Mouse (Mus musculus) heart, embryonic 14.5 days (tissue): ENCODE results near the gene Fbxo36. TPM values are rescaled to one million over a fixed set of nuclear protein-coding genes. Genes with fewer than 3 reads are reported as not detected.

Source experiments
- ATAC-seq: fragments of 200-750 bp; cut with Nextera tagmentation; 2 replicates; pipeline ENCODE4 v1.8.0; 2017; ENCODE audit warnings: low read depth, moderate TSS enrichment; ENCODE audit not compliant: insufficient number of reproducible peaks, insufficient read depth, low FRiP score
- H3K27ac ChIP-seq, 2 experiments: fragments of 200-500 bp in 1 of 2; fragments of 300-500 bp in 1 of 2; sonication (generic) in 1 of 2; replicated peaks in 1 of 2; 2 replicates each; pipeline ENCODE4 v1.5.1; 2012 to 2014; ENCODE audit warnings: low read depth in 2 of 2, low read length in 2 of 2, control low read depth in 1 of 2, mild to moderate bottlenecking in 1 of 2, mixed read lengths in 1 of 2; ENCODE audit not compliant: control insufficient read depth in 1 of 2, insufficient read depth in 1 of 2
- H3K27me3 ChIP-seq: fragments of 300-500 bp; sonication (generic); 2 replicates; pipeline ENCODE4 v1.6.1; 2014; ENCODE audit warnings: mild to moderate bottlenecking, low read length, control low read depth; ENCODE audit not compliant: control insufficient read depth, insufficient read depth
- H3K36me3 ChIP-seq: fragments of 300-500 bp; sonication (generic); 2 replicates; pipeline ENCODE4 v1.6.1; 2014; ENCODE audit warnings: mild to moderate bottlenecking, control low read depth, low read length, mixed read lengths; ENCODE audit not compliant: control insufficient read depth, insufficient read depth
- H3K4me1 ChIP-seq, 2 experiments: fragments of 200-500 bp in 1 of 2; fragments of 300-500 bp in 1 of 2; sonication (generic) in 1 of 2; 2 replicates each; pipeline ENCODE4 v1.6.1; 2012 to 2014; ENCODE audit warnings: low read length in 2 of 2, control low read depth in 1 of 2, mixed read lengths in 1 of 2; ENCODE audit not compliant: control insufficient read depth in 2 of 2, insufficient read depth in 2 of 2
- H3K4me2 ChIP-seq: fragments of 300-500 bp; sonication (generic); 2 replicates; pipeline ENCODE4 v1.6.1; 2014; ENCODE audit warnings: mild to moderate bottlenecking, low read length
- H3K4me3 ChIP-seq, 2 experiments: fragments of 200-500 bp in 1 of 2; fragments of 300-500 bp in 1 of 2; sonication (generic) in 1 of 2; 2 replicates each; pipeline ENCODE4 v1.5.1; 2012 to 2014; ENCODE audit warnings: low read length in 2 of 2, mild to moderate bottlenecking in 2 of 2, control low read depth in 1 of 2, low read depth in 1 of 2, moderate library complexity in 1 of 2; ENCODE audit not compliant: control insufficient read depth in 1 of 2, insufficient read depth in 1 of 2
- H3K9ac ChIP-seq: fragments of 300-500 bp; sonication (generic); 2 replicates; pipeline ENCODE4 v1.6.1; 2014; ENCODE audit warnings: mild to moderate bottlenecking, low read length
- H3K9me3 ChIP-seq: fragments of 300-500 bp; sonication (generic); 2 replicates; pipeline ENCODE4 v1.6.1; 2016; ENCODE audit warnings: low read length, control low read depth; ENCODE audit not compliant: control insufficient read depth
- WGBS: fragments of 180-500 bp; shearing (Covaris S2); extraction: QIAGEN DNeasy Blood & Tissue Kit; methylation state at CpG from one replicate; pipeline ENCODE4 v1.1.7; 2014; 5-methylcytosine and 5-hydroxymethylcytosine counted together
- polyA plus RNA-seq: library from polyadenylated mRNA; unstranded; fragments of >200 nt; fragmentation: Nextera tagmentation; extraction: Ambion mirVana; gene quantifications from 2 replicates; pipeline ENCODE4 v1.2.1, GENCODE M21; 2014

Fbxo36 gene
- polyA plus RNA-seq, 1 experiment from 2014 or later, result 9.3 TPM

DNA sequence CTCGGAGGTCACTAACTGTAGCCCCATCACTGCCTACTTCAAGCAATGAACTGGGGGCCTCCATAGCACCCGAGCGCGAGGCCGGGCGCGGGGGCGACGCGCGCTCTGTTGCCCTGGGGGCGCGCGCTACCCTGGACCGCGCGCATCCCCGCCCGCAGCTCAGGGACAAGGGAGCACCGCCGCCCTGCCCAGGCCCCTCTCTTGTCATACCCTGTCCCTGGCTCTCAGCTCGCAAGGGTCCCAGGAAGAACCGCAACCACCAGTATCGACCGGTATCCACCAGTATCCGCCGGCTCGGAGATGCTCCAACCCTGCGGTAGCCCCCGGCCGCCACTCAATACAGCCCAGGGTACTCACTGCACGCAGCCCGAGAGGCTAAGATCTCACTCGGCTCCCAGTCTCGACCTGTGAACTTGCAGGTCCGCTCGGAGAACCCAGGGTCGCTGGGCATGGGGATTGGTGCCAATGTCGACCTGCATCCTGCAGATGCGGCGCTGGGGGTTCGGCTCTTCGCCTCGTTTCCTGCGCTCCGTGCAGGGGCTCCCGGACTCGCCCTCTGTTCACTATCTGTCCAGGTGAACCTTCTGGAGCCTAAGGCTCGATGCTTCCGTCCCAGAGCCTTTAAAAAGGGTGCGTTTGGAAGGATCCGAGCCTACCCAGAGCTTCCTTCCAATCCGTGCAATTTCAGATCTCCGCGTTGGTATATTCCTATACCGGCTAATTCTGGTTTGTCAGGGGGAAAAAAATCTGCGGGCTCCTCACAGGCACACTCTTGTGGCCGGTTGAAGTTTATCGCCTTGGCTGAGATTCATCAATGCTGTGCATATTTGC, 95.1 kb downstream of the Fbxo36 start, which contains the start of gene Slc16a14:
TSS of gene Slc16a14 (minus strand) at position 632 of the 831 bp plus-strand sequence.
- Histone ChIP-seq H3K4me2 (peak within 1 kb of the TSS; percentile 98), H3K27ac (no peak within 1 kb of the TSS), H3K27me3 (peaks cover 31% of the 10 kb centered on the region), H3K4me3 (peak within 1 kb of the TSS; percentile 47 to 59), H3K36me3 (no peaks in the 10 kb centered on the region), H3K4me1 (peaks cover 3 to 5% of the 10 kb centered on the region in 2 experiments; a peak in 1 of 4 replicates), H3K9me3 (no peaks in the 10 kb centered on the region), H3K9ac (peak within 1 kb of the TSS; percentile 62)
- ATAC-seq, result 0 out of 2 replicates have a peak, but pooled peaks have one; percentile 21
- WGBS, result under 1% methylated on average over 59 of the region's 59 CpGs

GRCm38 (mm10) chr1:84935668-84936067, 96.0 kb downstream of the Fbxo36 start:
- Histone ChIP-seq H3K36me3 (no peaks in the 10 kb centered on the region), H3K9me3 (no peaks in the 10 kb centered on the region), H3K27ac (no peak overlapping the region), H3K4me3 (no peak overlapping the region), H3K4me2 (no peak overlapping the region), H3K9ac (no peak overlapping the region), H3K27me3 (peaks cover 31% of the 10 kb centered on the region), H3K4me1 (peaks cover 3 to 5% of the 10 kb centered on the region in 2 experiments; a peak in 1 of 4 replicates)
- 66% methylated on average over 9 of the region's 9 CpGs for WGBS
- ATAC-seq, result no peak

GRCm38 (mm10) chr1:84936716-84937510, 97.3 kb downstream of the Fbxo36 start:
- H3K4me2 ChIP-seq, result no peak overlapping the region
- peaks cover 3 to 5% of the 10 kb centered on the region in 2 experiments; a peak in 1 of 4 replicates for H3K4me1 ChIP-seq
- no peak overlapping the region for H3K9ac ChIP-seq
- H3K27me3 ChIP-seq, result peaks cover 31% of the 10 kb centered on the region
- H3K36me3 ChIP-seq, result no peaks in the 10 kb centered on the region
- ATAC-seq, result no peak
- WGBS, result 85% methylated on average over 19 of the region's 19 CpGs
- H3K4me3 ChIP-seq, result no peak overlapping the region
- no peaks in the 10 kb centered on the region for H3K9me3 ChIP-seq
- H3K27ac ChIP-seq, result no peak overlapping the region

- Histone ChIP-seq H3K27ac (no peak overlapping the region), H3K9ac (no peak overlapping the region), H3K4me3 (no peak overlapping the region), H3K9me3 (0 out of 2 replicates have a peak, but pooled peaks cover 3% of the 10 kb centered on the region), H3K27me3 (peaks cover 17% of the 10 kb centered on the region), H3K4me1 (no peaks in the 10 kb centered on the region), H3K36me3 (no peaks in the 10 kb centered on the region), H3K4me2 (no peak overlapping the region)
- WGBS, result 80% methylated on average over 4 of the region's 4 CpGs
- ATAC-seq, result no peak
These were observed 99.8 kb downstream of the Fbxo36 start for GRCm38 (mm10) chr1:84939466-84939865.

- ATAC-seq, result no peak
These were observed 100.7 kb downstream of the Fbxo36 start for GRCm38 (mm10) chr1:84940322-84940721.

GRCm38 (mm10) chr1:84942666-84943065, 103.0 kb downstream of the Fbxo36 start:
- Histone ChIP-seq H3K36me3 (no peaks in the 10 kb centered on the region), H3K27ac (no peak overlapping the region), H3K9me3 (0 out of 2 replicates have a peak, but pooled peaks cover 3% of the 10 kb centered on the region), H3K9ac (no peak overlapping the region), H3K27me3 (no peaks in the 10 kb centered on the region), H3K4me1 (no peaks in the 10 kb centered on the region), H3K4me2 (no peak overlapping the region), H3K4me3 (no peak overlapping the region)
- ATAC-seq, result no peak

More at GRCm38 (mm10) chr1:84940322-84940721, 100.7 kb downstream of the Fbxo36 start:
- Histone ChIP-seq H3K27ac (no peak overlapping the region), H3K4me2 (no peak overlapping the region), H3K36me3 (no peaks in the 10 kb centered on the region), H3K9ac (no peak overlapping the region), H3K4me3 (no peak overlapping the region), H3K27me3 (peaks cover 12% of the 10 kb centered on the region; the same call in 1 of the 2 replicates), H3K4me1 (no peaks in the 10 kb centered on the region), H3K9me3 (0 out of 2 replicates have a peak, but pooled peaks cover 3% of the 10 kb centered on the region)
- 86% methylated on average over 2 of the region's 2 CpGs for WGBS

GRCm38 (mm10) chr1:84943549-84943948, 103.9 kb downstream of the Fbxo36 start:
- Histone ChIP-seq H3K36me3 (no peaks in the 10 kb centered on the region), H3K27ac (no peak overlapping the region), H3K9ac (no peak overlapping the region), H3K4me2 (no peak overlapping the region), H3K4me3 (no peak overlapping the region), H3K4me1 (no peaks in the 10 kb centered on the region), H3K27me3 (no peaks in the 10 kb centered on the region), H3K9me3 (0 out of 2 replicates have a peak, but pooled peaks cover 3% of the 10 kb centered on the region)
- ATAC-seq, result no peak
- WGBS, result 95% methylated on average over 4 of the region's 4 CpGs
